Mouse (Mus musculus) neural tube, embryonic 13.5 days (tissue): Measurements from ENCODE around the gene Esf1. TPM values are rescaled to one million over a fixed set of nuclear protein-coding genes. Genes with fewer than 3 reads are reported as not detected.
"Not testable (repeated sequence)": the region's sequence is repeated elsewhere in the genome, so short reads cannot be mapped to it uniquely, and the experiment has no call there.

Experiments used
- ATAC-seq: fragments of 200-750 bp; cut with Nextera tagmentation; 2 replicates; pipeline ENCODE4 v1.8.0; 2017; ENCODE audit warnings: low read depth, mild to moderate bottlenecking, moderate TSS enrichment, moderate library complexity
- H3K27ac ChIP-seq: fragments of 300-500 bp; sonication (generic); replicated peaks from 2 replicates; pipeline ENCODE4 v1.5.1; 2015; ENCODE audit warnings: moderate library complexity, mild to moderate bottlenecking, inconsistent platforms
- H3K27me3 ChIP-seq: fragments of 300-500 bp; sonication (generic); 2 replicates; pipeline ENCODE4 v1.6.1; 2015; ENCODE audit warnings: mild to moderate bottlenecking, inconsistent platforms
- H3K36me3 ChIP-seq: fragments of 300-500 bp; sonication (generic); 2 replicates; pipeline ENCODE4 v1.6.1; 2015; ENCODE audit warnings: mild to moderate bottlenecking, inconsistent platforms
- H3K4me1 ChIP-seq: fragments of 300-500 bp; sonication (generic); replicated peaks from 2 replicates; pipeline ENCODE4 v1.6.1; 2015; ENCODE audit warnings: inconsistent platforms
- H3K4me2 ChIP-seq: fragments of 300-500 bp; sonication (generic); 2 replicates; pipeline ENCODE4 v1.6.1; 2015; ENCODE audit warnings: inconsistent platforms, mild to moderate bottlenecking, moderate library complexity
- H3K4me3 ChIP-seq: fragments of 300-500 bp; sonication (generic); 2 replicates; pipeline ENCODE4 v1.5.1; 2015; ENCODE audit warnings: mild to moderate bottlenecking, inconsistent platforms
- H3K9ac ChIP-seq: fragments of 300-500 bp; sonication (generic); 2 replicates; pipeline ENCODE4 v1.6.1; 2015; ENCODE audit warnings: moderate library complexity, mild to moderate bottlenecking, inconsistent platforms
- H3K9me3 ChIP-seq: fragments of 300-500 bp; sonication (generic); 2 replicates; pipeline ENCODE4 v1.6.1; 2016; ENCODE audit warnings: inconsistent platforms
- WGBS: fragments of 180-500 bp; shearing (Covaris S2); methylation state at CpG from one replicate; pipeline ENCODE4 v1.1.7; 2015; 5-methylcytosine and 5-hydroxymethylcytosine counted together
- polyA plus RNA-seq: library from polyadenylated mRNA; unstranded; fragments of >200 nt; fragmentation: Nextera tagmentation; extraction: Ambion mirVana; gene quantifications from 2 replicates; pipeline ENCODE4 v1.2.1, GENCODE M21; 2015

The Esf1 gene
- polyA plus RNA-seq, 1 experiment from 2014 or later, result 20.3 TPM

DNA sequence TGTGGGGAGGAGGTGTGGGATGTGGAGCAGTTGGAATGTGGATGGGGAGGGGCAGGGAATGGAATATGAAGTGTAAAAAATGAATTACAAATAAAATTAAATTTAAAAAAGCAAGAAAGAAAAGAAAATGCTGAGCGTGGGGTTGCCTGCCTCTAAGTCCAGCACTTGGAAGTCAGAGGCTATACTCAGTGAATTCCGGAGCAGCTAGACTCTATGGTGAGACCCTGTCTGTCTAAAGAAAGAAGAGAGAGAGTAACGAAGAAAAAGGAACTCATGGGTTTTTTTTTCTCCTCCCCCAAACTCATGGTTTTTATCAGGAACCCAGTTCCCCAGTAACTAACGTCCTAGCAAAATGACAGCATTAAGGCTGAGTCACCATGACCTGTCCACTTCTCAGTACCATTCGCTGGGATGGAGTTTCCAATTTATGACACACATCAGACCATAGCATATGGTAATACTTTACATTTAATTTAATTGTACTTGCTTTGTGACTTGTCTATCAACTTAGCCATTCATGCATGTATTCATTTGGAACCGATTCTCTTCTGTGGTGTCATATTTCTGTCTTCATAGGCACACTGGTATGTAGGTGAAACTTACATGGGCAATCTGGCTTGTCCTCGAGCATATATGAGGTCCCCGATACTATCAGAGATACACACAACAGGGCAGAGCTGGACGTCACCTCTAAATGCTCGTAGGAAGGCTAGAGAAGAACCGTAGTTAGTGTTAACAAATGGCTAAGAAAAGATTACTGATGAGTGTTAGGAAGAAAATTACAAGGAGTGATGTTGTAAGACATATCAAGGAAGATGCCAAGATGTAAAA lies 89.4 kb downstream of the Esf1 start:
- no peak overlapping the region for H3K4me2 ChIP-seq
- no peak overlapping the region for H3K9ac ChIP-seq
- no peaks in the 10 kb centered on the region for H3K36me3 ChIP-seq
- H3K4me1 ChIP-seq, result no peaks in the 10 kb centered on the region
- H3K27ac ChIP-seq, result no peak overlapping the region
- no peaks in the 10 kb centered on the region for H3K9me3 ChIP-seq
- H3K27me3 ChIP-seq, result no peaks in the 10 kb centered on the region
- 89% methylated on average over 11 of the region's 11 CpGs for WGBS
- ATAC-seq, result no peak
- no peak overlapping the region for H3K4me3 ChIP-seq

- H3K27ac ChIP-seq, H3K9ac ChIP-seq, H3K9me3 ChIP-seq, H3K4me2 ChIP-seq, H3K4me3 ChIP-seq, H3K4me1 ChIP-seq, H3K27me3 ChIP-seq, ATAC-seq, H3K36me3 ChIP-seq: not testable (repeated sequence)
Measured at GRCm38 (mm10) chr2:140079284-140079683, 91.1 kb downstream of the Esf1 start.

GRCm38 (mm10) chr2:140078600-140079280 lies 91.6 kb downstream of the Esf1 start:
- Histone ChIP-seq H3K4me2 (no peak overlapping the region), H3K9ac (no peak overlapping the region), H3K4me1 (no peaks in the 10 kb centered on the region), H3K9me3 (no peaks in the 10 kb centered on the region), H3K36me3 (no peaks in the 10 kb centered on the region), H3K4me3 (no peak overlapping the region), H3K27me3 (no peaks in the 10 kb centered on the region), H3K27ac (no peak overlapping the region)
- 54% methylated on average over 6 of the region's 6 CpGs for WGBS
- ATAC-seq, result no peak

DNA sequence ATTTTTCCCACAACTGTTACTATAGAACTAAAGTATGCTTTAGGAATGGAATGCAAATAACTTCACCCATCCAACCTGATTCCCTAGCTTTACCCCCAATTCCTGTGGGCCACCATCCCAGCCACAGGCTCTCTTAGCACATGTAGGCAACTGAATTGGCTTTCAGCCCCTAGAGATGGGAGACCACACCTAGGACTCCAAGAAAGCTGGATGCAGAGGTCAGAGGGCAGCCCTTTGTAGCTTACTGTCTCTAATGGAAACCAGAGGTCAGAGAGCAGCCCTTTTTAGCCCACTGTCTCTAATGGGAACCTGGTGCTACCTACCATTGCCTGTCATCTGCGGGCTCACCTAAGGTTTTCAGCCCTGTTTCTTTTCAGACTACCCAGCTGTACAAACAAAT lies 92.9 kb downstream of the Esf1 start:
- H3K36me3 ChIP-seq, result no peaks in the 10 kb centered on the region
- ATAC-seq, result no peak
- no peaks in the 10 kb centered on the region for H3K9me3 ChIP-seq
- WGBS, result 17% methylated on average over 1 of the region's 1 CpGs
- H3K27me3 ChIP-seq, result no peaks in the 10 kb centered on the region
- H3K27ac ChIP-seq, result no peak overlapping the region
- no peaks in the 10 kb centered on the region for H3K4me1 ChIP-seq
- H3K9ac ChIP-seq, result no peak overlapping the region
- no peak overlapping the region for H3K4me3 ChIP-seq
- H3K4me2 ChIP-seq, result no peak overlapping the region

DNA sequence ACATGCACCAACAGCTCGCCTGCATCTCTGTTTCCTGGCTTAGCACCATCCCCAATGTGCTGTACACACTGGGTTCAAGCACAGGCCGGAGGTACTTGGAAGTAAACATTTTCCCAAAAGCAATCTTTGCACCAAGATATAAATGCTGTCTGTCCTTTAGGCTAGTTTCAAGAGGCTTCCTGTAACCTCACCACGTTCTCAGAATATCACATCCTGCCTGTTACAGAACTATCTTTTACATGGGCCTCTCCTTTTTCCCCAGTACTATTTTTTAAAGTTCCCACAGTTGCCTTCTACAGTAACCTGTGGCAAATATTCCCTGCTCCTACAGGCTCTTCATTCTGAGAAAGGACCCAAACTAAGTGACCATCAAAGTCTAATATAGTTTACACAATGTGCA lies 95.2 kb downstream of the Esf1 start:
- no peak overlapping the region for H3K4me3 ChIP-seq
- no peak overlapping the region for H3K4me2 ChIP-seq
- 82% methylated on average over 3 of the region's 3 CpGs for WGBS
- no peaks in the 10 kb centered on the region for H3K27me3 ChIP-seq
- no peaks in the 10 kb centered on the region for H3K9me3 ChIP-seq
- no peaks in the 10 kb centered on the region for H3K36me3 ChIP-seq
- H3K27ac ChIP-seq, result no peak overlapping the region
- ATAC-seq, result no peak
- H3K4me1 ChIP-seq, result no peaks in the 10 kb centered on the region
- no peak overlapping the region for H3K9ac ChIP-seq

Other genes starting within 250 kb of the Esf1 start
- 13.3 and 15.9 TPM in 2 replicates for gene Tasp1, start 103.8 kb downstream of the Esf1 start, polyA plus RNA-seq
- gene Gm17374, start 18.5 kb downstream of the Esf1 start, polyA plus RNA-seq, result not detected in 2 replicates
- gene Ndufaf5, start 85 bp upstream of the Esf1 start, polyA plus RNA-seq, result 47.1 and 48.2 TPM in 2 replicates
- not detected in 2 replicates for gene Sel1l2, start 219.1 kb upstream of the Esf1 start, polyA plus RNA-seq
- 66.2 and 78.9 TPM in 2 replicates for gene Macrod2, start 224.7 kb upstream of the Esf1 start, polyA plus RNA-seq